Mouse (Mus musculus) urinary bladder, postnatal 4 days (tissue): ENCODE measurements around the gene Fscn3.

Experiments used
- DNase-seq, 2 experiments: peaks; one replicate each; pipeline ENCODE4 v3.0.0; 2021 to 2022; ENCODE audit warnings: low spot score in 2 of 2

The Fscn3 gene

DNA sequence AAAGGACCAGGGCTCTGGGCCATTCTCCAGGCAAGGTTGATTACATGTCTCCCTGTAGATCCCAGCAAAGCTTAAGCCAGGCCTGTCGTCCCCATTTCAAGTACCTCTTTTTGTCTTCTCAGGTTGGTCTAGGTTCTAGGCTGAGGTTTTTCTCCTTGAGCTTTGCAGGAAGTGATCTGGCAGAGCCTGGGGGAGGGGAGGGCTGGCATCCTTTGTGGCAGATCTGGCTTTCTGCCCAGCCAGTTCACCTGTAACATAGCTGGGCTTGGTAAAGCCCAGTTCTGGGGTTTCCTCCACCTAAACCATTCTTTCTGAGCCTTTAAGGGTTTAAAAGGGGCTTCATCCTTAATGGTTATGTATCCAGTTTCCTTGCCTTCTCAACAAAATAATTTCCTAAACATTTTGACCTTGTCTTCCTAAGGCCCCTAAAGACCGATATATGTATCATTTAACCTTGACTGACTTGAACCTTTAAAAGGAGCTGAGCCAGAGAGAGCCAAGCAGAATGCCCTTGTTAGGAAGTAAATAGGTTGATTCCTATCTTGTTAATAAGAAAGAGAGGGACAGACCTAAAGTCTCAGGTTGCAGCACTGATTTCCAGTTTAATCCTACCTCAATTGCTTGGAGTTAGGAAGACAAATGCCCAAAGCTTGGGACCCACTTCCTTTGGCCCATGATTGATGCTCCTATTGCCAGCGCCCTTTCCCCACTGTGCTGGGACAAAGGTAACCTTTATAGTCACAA, at the start of gene Fscn3:
Gene Fscn3, plus strand, starts transcription at position 694 of the 744 bp plus-strand sequence.
- DNase-seq = no peak

- DNase-seq = no peak
These were observed 45.6 kb upstream of the Fscn3 start for GRCm38 (mm10) chr6:28381983-28382382.

- DNase-seq = no peak
These were observed 42.4 kb upstream of the Fscn3 start for GRCm38 (mm10) chr6:28385169-28385568.

DNA sequence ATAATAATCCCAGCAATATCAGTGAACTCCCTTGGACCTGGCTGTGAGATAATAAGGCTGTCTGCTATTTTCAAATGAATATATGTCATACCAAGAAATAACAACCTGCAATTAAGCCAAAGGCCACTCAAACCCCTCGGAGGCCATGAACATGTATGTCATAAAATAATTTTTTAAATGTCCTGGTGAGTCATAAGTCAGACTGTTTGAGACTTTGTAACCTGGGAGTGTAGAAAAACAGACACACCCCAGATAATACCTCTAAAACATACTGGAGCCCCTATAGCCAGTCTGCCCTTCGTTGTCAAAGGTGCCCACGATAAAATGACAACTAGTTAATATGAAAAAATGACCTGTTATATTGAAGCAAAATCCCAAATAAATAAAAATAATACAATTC, 38.6 kb upstream of the Fscn3 start:
- DNase-seq = no peak

GRCm38 (mm10) chr6:28396051-28396852, 31.3 kb upstream of the Fscn3 start:
- no peak for DNase-seq

- DNase-seq = no peak
These were observed 30.6 kb upstream of the Fscn3 start for GRCm38 (mm10) chr6:28396853-28397457.

- DNase-seq = no peak
These were observed 29.8 kb upstream of the Fscn3 start, which contains the start of gene Zfp800 for GRCm38 (mm10) chr6:28397681-28398203. Gene Zfp800 (minus strand): TSS chr6:28398005.

GRCm38 (mm10) chr6:28398726-28399125, 28.9 kb upstream of the Fscn3 start:
- DNase-seq = no peak

- no peak for DNase-seq
These were observed 27.8 kb upstream of the Fscn3 start for GRCm38 (mm10) chr6:28399791-28400190.

DNA sequence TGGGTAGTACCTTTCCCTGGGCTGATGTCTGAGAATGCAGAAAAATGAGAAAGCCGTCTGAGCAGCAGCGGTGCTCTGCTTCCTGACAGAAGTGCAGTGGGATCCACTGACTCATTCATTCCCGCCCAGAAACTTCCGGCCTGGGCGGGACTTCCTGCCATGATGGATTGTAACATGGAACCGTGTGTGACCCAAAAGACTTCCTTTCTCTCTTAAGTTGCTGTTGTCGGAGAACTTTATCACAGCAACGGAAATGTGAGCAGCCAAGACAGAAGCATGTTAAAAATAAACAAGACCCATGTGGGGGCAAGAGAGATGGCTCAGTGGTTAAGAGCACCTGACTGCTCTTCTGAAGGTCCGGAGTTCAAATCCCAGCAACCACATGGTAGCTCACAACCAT, 17.5 kb upstream of the Fscn3 start:
- no peak for DNase-seq

DNA sequence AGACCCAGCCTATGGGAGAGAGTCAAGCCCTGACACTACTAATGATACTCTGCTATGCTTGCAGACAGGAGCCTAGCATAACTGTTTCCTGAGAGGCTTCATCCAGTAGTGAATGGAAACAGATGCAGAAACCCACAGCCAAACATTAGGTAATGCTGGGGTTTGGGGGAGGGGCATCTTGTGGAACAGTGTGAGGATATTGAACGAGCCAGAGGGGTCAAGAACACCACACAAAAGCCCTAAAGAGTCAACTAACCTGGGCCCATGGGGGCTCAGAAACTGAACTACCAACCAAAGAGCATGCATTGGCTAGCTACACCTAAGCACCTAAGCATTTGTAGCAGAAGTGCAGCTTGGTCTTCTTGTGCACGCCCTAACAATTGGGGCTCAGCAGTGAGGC, 16.4 kb upstream of the Fscn3 start:
- no peak for DNase-seq

GRCm38 (mm10) chr6:28416981-28417380, 10.6 kb upstream of the Fscn3 start:
- DNase-seq = no peak

GRCm38 (mm10) chr6:28418449-28418848, 9.1 kb upstream of the Fscn3 start:
- DNase-seq = peak; percentile 73 to 86

DNA sequence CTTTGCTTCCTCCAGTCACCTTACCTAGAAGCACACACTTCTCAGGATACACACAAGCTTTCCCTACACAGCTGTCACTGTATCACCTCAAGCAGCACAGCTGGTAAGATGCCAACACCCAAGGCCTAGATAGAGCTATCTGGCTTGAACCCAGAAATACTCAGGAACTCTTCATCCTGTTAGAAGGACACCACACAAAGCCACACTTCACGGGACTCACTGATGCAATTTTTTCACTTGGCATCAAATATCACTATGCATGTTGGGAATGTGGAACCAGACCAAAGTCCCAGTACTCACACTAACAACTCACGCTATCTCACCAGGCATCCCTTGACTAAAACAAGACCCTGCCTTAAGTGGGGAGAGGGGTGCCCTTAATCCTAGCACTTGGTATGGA, 7.9 kb upstream of the Fscn3 start:
- no peak for DNase-seq

DNA sequence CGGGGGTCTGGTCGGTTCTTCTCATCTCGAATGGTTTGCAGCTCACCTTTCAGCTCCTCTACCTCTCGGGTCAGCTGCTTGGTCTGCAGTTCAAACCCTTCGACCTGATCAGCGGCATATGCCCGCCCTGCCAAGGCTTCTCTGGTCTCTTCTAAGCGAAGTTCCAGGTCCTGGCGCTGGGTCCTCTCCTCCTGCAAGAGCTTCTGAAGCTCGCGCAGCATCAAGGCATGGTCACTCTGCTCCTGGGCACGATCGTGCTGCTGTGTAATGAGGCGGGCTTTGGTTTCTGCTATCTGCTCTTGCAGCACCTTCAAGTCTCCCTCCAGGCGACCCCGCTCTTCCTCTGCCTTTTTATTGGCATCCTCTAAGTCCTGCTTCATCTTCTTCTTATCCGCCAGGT, 7.2 kb upstream of the Fscn3 start:
- DNase-seq = no peak

- no peak for DNase-seq
These were observed 6.7 kb upstream of the Fscn3 start for GRCm38 (mm10) chr6:28420865-28421264.

DNA sequence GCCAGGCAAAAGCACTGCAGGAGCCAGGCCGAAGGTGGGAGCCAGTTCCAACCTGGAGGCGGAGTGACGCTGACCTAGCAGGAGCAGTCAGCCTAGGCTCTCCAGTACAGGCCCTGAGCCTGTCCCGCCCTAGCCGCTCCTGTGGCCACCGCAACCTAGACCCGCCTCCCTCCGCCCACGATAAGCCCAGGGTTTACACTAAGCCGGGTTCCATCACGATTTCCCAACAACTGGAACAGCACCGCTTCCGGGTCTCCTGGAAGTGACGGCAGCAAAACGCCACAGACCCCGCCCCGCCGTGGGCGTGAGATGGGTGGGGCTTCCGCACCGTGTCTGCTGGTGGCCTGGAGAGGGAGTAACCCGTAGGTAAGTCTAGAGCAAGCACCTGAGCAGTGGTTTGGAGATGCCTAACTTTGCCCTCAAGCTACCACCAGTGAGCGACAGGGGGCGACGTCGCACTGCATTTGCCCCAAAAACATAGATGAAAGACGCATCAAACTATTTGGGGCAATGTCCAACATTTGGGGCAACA, 6.1 kb upstream of the Fscn3 start:
- DNase-seq = peak; percentile 93 to 94

GRCm38 (mm10) chr6:28422651-28423290, 4.8 kb upstream of the Fscn3 start:
- DNase-seq = no peak

DNA sequence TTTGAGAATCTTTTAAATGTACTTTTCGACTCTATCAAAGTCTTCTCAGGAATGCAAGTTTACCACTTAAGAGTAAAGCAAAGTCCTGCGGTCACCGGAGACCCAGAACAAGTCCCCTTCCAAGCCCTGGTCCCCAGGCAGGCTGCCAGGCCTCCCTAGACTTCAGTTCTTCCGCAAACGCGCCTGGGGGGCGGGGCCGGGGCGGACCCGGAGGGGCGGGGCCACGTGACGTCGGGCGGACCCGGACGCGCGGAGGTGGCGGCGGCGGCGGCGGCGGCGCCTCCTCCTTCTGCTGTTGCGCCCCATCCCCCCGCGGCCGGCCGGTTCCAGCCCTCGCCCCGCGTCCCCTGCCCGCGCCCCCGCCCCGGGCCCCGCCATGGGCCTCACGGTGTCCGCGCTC, 4.3 kb upstream of the Fscn3 start, which contains the start of gene Arf5:
Gene Arf5, plus strand, starts transcription at position 248 of the 400 bp plus-strand sequence.
- DNase-seq = peak; percentile 93 to 96

DNA sequence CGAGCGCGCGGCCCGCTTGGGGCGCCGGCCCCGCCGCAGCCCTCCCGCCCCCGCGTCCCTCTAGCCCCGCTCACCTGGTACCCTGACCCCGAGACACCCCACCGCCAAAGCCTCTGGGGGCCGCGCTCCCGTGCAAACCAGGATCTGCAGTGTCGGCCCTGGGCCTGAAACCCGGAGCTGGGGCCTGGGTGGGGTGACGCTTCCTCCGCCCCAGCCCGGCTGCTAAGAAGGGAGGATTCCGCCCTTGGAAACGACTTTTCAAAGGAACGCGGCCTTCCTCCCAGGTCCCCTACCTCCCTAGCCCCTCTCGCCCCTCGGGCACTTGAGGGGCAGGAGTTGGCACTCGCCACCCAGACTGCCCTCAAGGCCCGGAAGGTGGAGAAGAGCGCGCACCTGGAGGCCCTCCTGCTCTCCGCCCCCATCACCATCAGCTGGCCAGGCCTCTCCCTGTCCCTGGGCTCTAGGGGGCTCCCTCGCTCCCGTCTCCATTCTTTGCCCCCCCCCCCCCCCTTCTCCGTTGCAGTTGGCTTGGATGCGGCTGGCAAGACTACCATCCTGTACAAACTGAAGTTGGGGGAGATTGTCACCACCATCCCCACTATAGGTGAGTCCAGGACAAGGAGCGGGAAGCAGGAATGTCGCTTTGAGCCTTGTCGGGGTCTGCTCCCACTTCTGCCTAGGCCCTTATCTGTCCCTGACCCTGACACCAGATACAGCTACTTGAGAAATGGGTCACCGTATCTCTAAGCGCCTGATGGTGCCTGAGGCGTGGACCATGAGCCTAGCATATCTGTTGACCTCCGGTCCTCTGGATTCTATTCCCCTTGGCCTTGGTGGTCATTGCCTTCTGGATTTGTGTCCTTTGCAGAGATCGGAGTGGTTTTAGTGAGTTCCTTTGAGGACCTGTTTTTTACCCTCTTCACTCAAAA, 3.6 kb upstream of the Fscn3 start:
- peak in 1 of 2 experiments; percentile 51 for DNase-seq
